Mouse (Mus musculus) forebrain, embryonic 16.5 days (tissue): ENCODE results near the gene Arl10. TPM values are rescaled to one million over a fixed set of nuclear protein-coding genes. Genes with fewer than 3 reads are reported as not detected.

Source experiments
- ATAC-seq: fragments of 200-750 bp; cut with Nextera tagmentation; 2 replicates; pipeline ENCODE4 v1.8.0; 2017; ENCODE audit warnings: mild to moderate bottlenecking, moderate library complexity
- H3K27ac ChIP-seq: fragments of 300-500 bp; sonication (generic); 2 replicates; pipeline ENCODE4 v1.5.1; 2014; ENCODE audit warnings: low read length, control low read depth
- H3K27me3 ChIP-seq: fragments of 300-500 bp; sonication (generic); replicated peaks from 2 replicates; pipeline ENCODE4 v1.6.1; 2014; ENCODE audit warnings: low read length; ENCODE audit not compliant: control insufficient read depth, insufficient read depth
- H3K36me3 ChIP-seq: fragments of 300-500 bp; sonication (generic); 2 replicates; pipeline ENCODE4 v1.6.1; 2014; ENCODE audit not compliant: control insufficient read depth, insufficient read depth
- H3K4me1 ChIP-seq: fragments of 300-500 bp; sonication (generic); replicated peaks from 2 replicates; pipeline ENCODE4 v1.6.1; 2014; ENCODE audit warnings: low read length; ENCODE audit not compliant: control insufficient read depth, insufficient read depth
- H3K4me2 ChIP-seq: fragments of 300-500 bp; sonication (generic); 2 replicates; pipeline ENCODE4 v1.6.1; 2014; ENCODE audit warnings: mild to moderate bottlenecking, low read length, control low read depth
- H3K4me3 ChIP-seq: fragments of 300-500 bp; sonication (generic); replicated peaks from 2 replicates; pipeline ENCODE4 v1.5.1; 2014; ENCODE audit warnings: mild to moderate bottlenecking, low read length, control low read depth
- H3K9ac ChIP-seq: fragments of 300-500 bp; sonication (generic); replicated peaks from 2 replicates; pipeline ENCODE4 v1.6.1; 2014; ENCODE audit warnings: low read depth, low read length, control low read depth
- H3K9me3 ChIP-seq: fragments of 300-500 bp; sonication (generic); 2 replicates; pipeline ENCODE4 v1.6.1; 2016; ENCODE audit warnings: low read length; ENCODE audit not compliant: control insufficient read depth
- WGBS: fragments of 180-500 bp; shearing (Covaris S2); extraction: QIAGEN DNeasy Blood & Tissue Kit; methylation state at CpG from one replicate; pipeline ENCODE4 v1.1.7; 2014; 5-methylcytosine and 5-hydroxymethylcytosine counted together
- microRNA-seq: library from miRNA; unstranded; fragments of <30 nt; microRNA quantifications from one replicate; pipeline ENCODE4, GENCODE M21; 2017
- polyA plus RNA-seq: library from polyadenylated mRNA; unstranded; fragments of >200 nt; fragmentation: Nextera tagmentation; extraction: Ambion mirVana; gene quantifications from 2 replicates; pipeline ENCODE4 v1.2.1, GENCODE M21; 2015

Arl10 gene
- polyA plus RNA-seq, 1 experiment from 2014 or later, result 92.5 TPM

DNA sequence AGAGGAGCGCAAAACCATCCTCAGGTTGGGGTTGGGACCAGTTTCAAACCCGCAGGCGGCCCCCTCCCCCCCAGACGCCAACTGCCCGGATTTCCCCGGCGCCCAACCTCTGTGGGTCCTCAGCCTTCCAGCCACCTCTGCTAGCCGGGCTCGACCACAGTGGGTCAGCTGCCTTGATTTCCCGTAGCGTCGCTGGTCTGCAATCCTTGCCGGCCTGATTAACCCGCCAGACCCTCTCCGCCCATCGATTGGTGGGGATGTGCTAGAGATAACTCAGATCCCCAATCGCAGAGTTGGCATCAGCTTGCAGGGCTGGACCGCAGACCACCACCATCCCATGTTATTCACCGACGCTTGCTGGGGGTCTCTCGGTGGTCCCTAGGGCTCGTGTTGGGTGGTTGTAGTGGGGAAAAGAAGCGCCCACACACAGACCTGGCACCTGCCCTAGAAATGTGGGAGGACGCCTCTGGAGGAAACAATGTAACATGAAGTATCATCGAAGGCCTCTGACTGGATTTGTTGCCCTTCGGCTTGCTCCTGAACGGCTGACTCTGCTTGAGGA, 47.2 kb downstream of the Arl10 start:
- under 1% methylated on average over 27 of the region's 27 CpGs for WGBS
- H3K27me3 ChIP-seq, result no peaks in the 10 kb centered on the region
- H3K4me3 ChIP-seq, result peak overlapping the region; percentile 98
- no peaks in the 10 kb centered on the region for H3K36me3 ChIP-seq
- peak overlapping the region; percentile 94 for H3K9ac ChIP-seq
- no peaks in the 10 kb centered on the region for H3K9me3 ChIP-seq
- peaks cover 22% of the 10 kb centered on the region for H3K4me1 ChIP-seq
- ATAC-seq, result no peak
- peak overlapping the region; percentile 88 for H3K27ac ChIP-seq
- peak overlapping the region; percentile 97 for H3K4me2 ChIP-seq

DNA sequence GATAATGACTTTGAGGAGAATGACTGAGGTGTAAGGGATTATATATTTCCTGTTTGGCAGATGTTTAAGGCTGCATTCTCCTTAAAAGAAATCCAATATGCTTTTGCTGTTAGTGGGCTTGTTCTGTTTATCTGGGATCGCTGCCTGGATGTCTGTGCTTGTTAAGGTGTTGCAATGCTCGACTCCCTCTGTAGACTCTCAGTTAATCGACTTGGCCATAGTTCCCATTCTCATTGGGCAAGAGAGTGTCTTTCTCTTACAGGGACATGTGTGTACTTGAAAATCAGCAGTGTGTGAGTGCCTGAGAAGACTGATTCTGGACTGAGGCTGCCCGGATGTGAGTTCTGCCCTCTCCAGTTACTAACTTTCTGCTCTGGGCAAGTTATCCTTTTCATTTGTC, 54.3 kb downstream of the Arl10 start:
- Histone ChIP-seq H3K4me1 (peaks cover 6% of the 10 kb centered on the region; the same call in 1 of the 2 replicates), H3K9ac (no peak overlapping the region), H3K27ac (no peak overlapping the region), H3K4me2 (no peak overlapping the region), H3K36me3 (no peaks in the 10 kb centered on the region), H3K9me3 (no peaks in the 10 kb centered on the region), H3K27me3 (no peaks in the 10 kb centered on the region), H3K4me3 (no peak overlapping the region)
- no peak for ATAC-seq
- WGBS, result 83% methylated on average over 4 of the region's 4 CpGs

Small RNA genes lying within 50 kb of the gene (microRNA-seq; reads per million reads assigned to microRNA genes)
- gene Gm24195, result not detected

Other genes with a start within 250 kb of the Arl10 start
- gene Cplx2, start 203.7 kb upstream of the Arl10 start, polyA plus RNA-seq, result 31.8 and 34.3 TPM in 2 replicates
- gene Thoc3, start 106.2 kb upstream of the Arl10 start, polyA plus RNA-seq, result 85.6 and 93.2 TPM in 2 replicates
- gene Simc1, start 71.2 kb upstream of the Arl10 start, polyA plus RNA-seq, result 26.3 and 27.7 TPM in 2 replicates
- 310 and 319 TPM in 2 replicates for gene 4833439L19Rik, start 9.6 kb upstream of the Arl10 start, polyA plus RNA-seq
- gene Nop16, start 15.1 kb downstream of the Arl10 start, polyA plus RNA-seq, result 67.7 and 69.8 TPM in 2 replicates
- gene Higd2a, start 15.2 kb downstream of the Arl10 start, polyA plus RNA-seq, result 195 and 207 TPM in 2 replicates
- gene Cltb, start 36.3 kb downstream of the Arl10 start, polyA plus RNA-seq, result 132 and 157 TPM in 2 replicates
- 60.8 and 62.9 TPM in 2 replicates for gene Faf2, start 46.8 kb downstream of the Arl10 start, polyA plus RNA-seq
- 88.9 and 92.2 TPM in 2 replicates for gene Rnf44, start 118.9 kb downstream of the Arl10 start, polyA plus RNA-seq
- 0.16 and 0.25 TPM in 2 replicates for gene Cdhr2, start 126.4 kb downstream of the Arl10 start, polyA plus RNA-seq
- gene Gprin1, start 174.9 kb downstream of the Arl10 start, polyA plus RNA-seq, result 6.2 and 7.1 TPM in 2 replicates
- gene Sncb, start 191.6 kb downstream of the Arl10 start, polyA plus RNA-seq, result 27.1 and 37.0 TPM in 2 replicates
- gene Eif4e1b, start 209.0 kb downstream of the Arl10 start, polyA plus RNA-seq, result not detected in 2 replicates
- 18.6 and 29.7 TPM in 2 replicates for gene Tspan17, start 214.4 kb downstream of the Arl10 start, polyA plus RNA-seq